In genomic region chr5:45658406-45658805, GRCm38 (mm10) we compare ENCODE assay signal across 2 mouse cellular contexts. TPM values are rescaled to one million over a fixed set of nuclear protein-coding genes. Genes with fewer than 3 reads are reported as not detected.
"Had no signal": no experiment of that assay in that cellular context is flagged by ENCODE, and none has a peak within 500 bp of the region (broad histone marks: within the 10 kb centered on the region; RNA-seq: fewer than 3 reads in every experiment).

No protein-coding gene starts in this region.

RNA-seq across cellular contexts. Expression of gene Fam184b, which starts 19.0 kb away (rescaled TPM):
- polyA plus RNA-seq: erythroblast, embryonic 14.5 days; heart, adult 2 months had no signal
